Mouse (Mus musculus) heart, adult 11 months (tissue): ENCODE measurements around the gene Phldb2.

ENCODE experiments used
- DNase-seq: peaks from one replicate; pipeline ENCODE4 v3.0.0; 2022

The Phldb2 gene

DNA sequence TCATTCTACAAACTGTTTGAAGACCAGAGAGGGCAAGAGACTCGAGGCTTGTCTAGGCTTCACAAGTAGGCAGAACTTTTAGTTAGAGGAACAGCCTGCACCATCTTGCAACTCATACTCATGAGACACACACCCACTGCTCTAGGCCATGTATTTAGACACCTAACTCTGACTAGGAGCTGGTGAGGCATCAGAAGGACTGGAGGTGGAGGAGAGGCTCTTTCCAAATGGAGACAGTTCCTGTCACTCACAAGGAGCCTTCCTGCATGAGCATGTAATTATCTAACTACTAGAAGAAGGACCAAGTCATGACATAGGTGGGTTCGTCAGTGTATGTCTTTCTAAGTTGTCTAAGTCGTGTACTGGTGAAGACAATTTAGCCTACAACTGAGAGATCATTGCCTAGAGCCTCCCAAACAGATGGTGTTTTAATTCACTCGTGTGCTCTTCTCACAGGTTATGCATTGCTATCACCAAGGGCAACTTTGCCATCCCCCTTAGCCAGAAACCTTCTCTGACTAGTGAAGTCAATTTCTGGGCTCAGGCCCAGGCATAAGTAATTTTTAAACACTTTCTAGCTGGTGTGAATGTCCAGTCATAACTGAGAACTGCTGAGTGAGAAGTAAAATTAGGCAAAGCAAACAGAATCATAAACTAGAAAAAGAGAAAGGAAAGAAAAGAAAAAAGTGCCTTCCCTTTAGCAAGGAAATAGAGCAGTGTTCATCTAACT lies 62.8 kb downstream of the Phldb2 start:
- DNase-seq = no peak

- DNase-seq = no peak
Measured at GRCm38 (mm10) chr16:45889636-45890035, 63.8 kb downstream of the Phldb2 start.

DNA sequence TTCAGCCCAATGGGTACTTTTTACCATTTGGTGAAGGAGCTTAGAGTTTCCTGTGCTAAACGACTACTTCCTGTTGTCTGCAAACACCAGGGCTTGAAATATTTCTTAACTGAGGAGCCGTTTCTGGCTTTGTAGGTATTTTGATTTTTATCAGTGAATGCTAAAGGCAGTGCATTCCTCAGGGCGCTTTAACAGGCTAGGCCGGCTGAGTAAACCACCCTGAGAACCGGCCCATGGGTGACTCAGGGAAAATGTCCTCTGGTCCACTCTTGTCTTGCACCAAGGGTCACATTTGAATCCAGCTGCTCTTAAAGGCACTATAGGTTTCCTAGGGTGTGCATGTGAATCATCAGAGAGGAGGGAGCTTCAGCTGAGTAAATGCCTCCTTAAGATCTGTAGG lies 66.8 kb downstream of the Phldb2 start:
- no peak for DNase-seq

GRCm38 (mm10) chr16:45884194-45884593 lies 69.2 kb downstream of the Phldb2 start:
- no peak for DNase-seq

DNA sequence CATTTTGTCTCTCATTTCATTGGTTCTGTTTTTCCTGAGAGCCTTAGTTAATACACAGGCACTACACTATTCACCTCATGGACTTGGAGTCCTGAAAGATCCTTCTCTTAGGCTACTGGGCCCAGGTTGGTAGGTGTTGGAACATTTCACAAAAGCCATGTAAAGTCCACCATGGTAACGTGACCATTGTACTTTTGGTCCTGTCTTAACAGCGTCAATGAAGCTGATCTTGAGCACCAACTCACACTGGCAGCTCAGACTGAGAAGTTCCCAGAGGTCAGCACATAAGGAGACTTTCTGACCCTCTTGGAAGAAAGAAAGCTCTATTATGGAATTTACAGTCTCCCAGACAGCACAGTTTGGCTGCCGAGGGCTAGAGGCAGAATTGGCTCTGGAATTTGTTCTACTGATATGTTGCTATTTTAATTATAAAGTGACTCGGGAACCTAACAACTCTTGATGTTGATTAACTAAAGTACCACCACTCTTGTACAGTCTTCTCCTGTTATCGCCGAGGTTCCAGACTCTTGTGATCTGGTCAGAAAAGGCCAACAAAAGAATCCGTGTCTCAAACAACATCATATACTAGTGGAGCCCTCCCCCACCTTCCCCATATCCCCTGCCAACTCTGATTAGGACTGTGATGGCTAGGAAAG lies 72.1 kb downstream of the Phldb2 start:
- DNase-seq = no peak

DNA sequence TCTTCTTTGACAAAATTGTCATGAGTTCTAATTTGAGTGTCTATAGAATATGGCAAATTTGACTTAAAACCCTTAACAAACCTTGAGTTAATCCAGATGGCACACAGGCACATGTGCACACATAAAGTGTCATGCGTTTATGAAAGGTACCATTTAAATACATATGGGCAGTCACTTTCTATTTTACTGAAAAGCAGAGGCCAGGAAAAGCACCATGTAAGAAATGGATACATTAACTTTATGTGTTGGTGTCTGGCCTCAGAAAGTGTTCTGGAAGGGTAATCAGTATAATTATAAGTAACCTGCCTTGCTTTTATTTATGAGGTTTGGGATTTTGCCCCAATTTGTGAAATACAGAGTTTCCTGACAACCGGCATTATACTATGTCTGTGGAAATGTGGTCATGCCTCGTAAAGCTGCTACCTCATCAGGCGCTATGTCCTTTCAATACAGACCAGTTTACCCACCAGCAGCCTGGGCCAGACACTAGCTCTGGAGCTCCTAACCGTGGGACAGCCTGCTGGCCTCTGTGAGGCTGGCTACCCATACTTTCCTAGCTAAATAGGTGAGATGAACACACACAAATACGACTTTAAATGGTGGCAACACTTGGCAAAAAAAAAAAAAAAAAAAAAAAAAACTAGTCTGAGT lies 73.2 kb downstream of the Phldb2 start:
- no peak for DNase-seq

DNA sequence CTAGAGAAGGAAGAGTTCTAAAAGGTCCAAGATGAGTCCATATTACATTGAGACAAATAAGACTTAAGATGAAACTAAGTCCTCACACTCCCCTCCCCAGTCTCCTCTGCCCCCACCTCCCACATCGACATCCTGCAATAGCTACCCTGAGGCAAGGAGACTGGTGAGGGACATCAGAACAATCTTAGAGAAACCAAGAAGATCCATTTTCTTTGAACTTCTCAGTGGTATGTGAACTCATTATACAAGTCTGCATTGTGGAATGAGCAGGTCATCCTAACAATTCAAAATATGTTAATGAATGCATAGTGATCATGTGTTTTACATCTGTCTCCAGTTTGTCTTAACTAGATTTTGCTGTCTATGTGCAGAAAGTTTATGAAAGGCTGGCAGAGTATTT lies 75.7 kb downstream of the Phldb2 start:
- DNase-seq = no peak

- peak; percentile 86 for DNase-seq
Measured at GRCm38 (mm10) chr16:45877171-45877570, 76.2 kb downstream of the Phldb2 start.

- DNase-seq = peak; percentile 95
Measured at GRCm38 (mm10) chr16:45873397-45873796, 80.0 kb downstream of the Phldb2 start.

GRCm38 (mm10) chr16:45871286-45871976 lies 82.0 kb downstream of the Phldb2 start:
- peak; percentile 91 for DNase-seq

GRCm38 (mm10) chr16:45870651-45871050 lies 82.7 kb downstream of the Phldb2 start:
- no peak for DNase-seq

GRCm38 (mm10) chr16:45869044-45869443 lies 84.4 kb downstream of the Phldb2 start:
- no peak for DNase-seq

GRCm38 (mm10) chr16:45857277-45857863 lies 96.0 kb downstream of the Phldb2 start:
- DNase-seq = no peak

GRCm38 (mm10) chr16:45854499-45854898 lies 98.9 kb downstream of the Phldb2 start:
- no peak for DNase-seq

DNA sequence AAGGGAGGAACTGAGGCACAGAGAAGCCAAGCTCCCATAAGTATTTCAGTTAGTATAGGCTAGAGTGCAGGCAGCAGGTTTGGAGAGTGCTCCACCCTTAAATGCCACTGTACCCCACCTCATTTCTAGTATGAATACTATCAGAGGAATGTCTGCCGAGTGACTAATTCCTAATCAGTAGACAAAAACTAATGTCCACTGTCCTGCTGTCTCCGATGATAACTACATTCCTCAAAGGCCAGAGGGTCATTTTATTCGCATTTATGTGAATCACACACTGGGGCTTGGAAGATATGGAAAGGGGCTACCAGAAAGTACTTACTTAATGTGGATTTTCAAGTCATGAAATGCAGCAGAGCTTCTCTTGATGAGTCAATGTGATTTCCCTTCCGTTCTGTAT lies 104.4 kb downstream of the Phldb2 start:
- no peak for DNase-seq

DNA sequence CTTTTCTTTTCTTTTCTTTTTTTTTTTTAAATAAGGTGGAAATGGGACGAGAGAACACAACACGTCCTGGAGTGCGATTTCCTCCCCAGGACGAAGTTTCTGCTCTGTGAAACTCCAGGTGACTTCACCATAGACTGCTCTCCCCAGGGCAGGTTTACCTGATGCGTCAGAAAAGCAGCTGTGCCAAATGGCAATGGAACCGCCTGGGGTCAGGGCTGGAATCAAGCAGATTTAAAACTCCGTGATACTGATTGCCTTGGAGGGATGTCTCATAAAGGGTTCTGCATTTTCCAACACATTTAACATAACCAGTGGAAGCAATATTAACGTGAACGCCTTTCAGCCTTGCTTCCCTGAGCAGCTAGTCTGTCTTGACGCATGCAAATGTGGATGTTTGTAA lies 108.5 kb downstream of the Phldb2 start:
- DNase-seq = no peak

DNA sequence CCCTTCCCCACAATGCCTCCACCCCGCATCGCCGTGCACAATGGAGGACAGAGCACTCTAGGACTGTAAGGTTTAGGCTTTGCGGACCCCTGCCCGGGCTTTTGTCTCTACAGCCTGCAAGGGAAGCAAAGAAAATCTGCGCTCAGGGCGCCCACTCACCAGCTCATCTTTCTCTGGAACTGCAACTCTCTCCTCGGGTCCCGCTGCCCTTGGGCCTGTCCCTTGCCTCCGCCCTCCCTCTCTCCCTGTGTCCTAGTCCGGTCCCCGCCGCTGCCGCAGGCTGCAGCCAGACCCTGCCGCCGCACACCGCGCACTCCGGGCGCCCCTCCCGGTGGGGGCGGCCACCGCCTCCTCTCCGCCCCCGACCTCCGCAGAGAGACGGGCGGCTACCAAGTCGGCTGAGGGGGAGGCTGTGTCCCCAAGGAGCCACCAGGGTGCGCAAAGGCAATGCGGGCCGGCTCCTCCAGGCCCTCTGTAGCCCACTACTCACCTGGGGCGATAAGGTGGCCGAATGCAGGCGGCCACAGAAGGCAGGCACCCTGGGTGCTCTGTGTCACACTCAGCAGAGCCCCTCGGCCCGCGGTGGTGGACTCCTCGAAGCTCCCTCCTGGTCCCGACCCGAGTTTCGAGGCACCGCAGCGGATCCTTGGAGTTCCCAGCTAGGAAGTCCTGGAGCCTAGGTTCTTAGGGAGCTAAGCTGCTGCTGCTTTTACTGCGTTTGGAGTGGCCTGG lies 109.2 kb downstream of the Phldb2 start:
- DNase-seq = peak; percentile 99

- DNase-seq = peak; percentile 97
Measured at GRCm38 (mm10) chr16:45843351-45843891, 110.0 kb downstream of the Phldb2 start.

GRCm38 (mm10) chr16:45842440-45842839 lies 111.0 kb downstream of the Phldb2 start:
- DNase-seq = no peak

GRCm38 (mm10) chr16:45841806-45842205 lies 111.6 kb downstream of the Phldb2 start:
- no peak for DNase-seq

DNA sequence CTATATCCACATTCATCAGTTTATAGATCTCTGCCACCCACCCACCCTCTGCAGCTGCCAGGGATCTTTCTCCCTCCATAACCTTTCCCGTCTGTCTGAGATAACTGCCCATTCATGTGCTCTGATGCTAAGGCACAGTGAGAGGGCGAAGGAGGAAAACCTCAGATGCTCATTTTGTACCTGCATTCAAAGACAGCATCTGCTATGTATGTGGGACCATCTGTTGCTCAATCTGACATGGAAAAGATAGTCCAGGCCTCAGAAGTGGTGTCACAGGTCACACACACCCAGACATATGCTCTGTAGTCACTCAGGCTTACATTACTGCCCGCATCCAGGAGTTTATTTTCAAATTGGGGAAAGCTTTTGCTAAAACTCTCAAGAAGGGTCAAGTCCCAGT lies 112.4 kb downstream of the Phldb2 start:
- no peak for DNase-seq
